8 mouse cellular contexts compared by ENCODE assay signal in genomic region chr7:101968751-101969150, GRCm38 (mm10). TPM values are rescaled to one million over a fixed set of nuclear protein-coding genes. Genes with fewer than 3 reads are reported as not detected.
A peak's percentile ranks its signal among the peaks of the same experiment; 100 is the strongest.
DNase-seq lines count a peak whose midpoint lies in the region; ATAC-seq lines count a peak whose summit lies in the region.

No protein-coding gene starts in this region.

- WGBS in lung, embryonic 16.5 days, result 57% methylated on average over 2 of the region's 2 CpGs
- WGBS in limb, embryonic 11.5 days, result 63% methylated on average over 2 of the region's 2 CpGs
- 50% methylated on average over 2 of the region's 2 CpGs for WGBS in stomach, embryonic 14.5 days

- H3K4me3 ChIP-seq in lung, embryonic 16.5 days (ENCODE audit: low read length), result no peak overlapping the region
- H3K4me3 ChIP-seq in limb, embryonic 11.5 days (ENCODE audit: low read depth, low read length), result no peak overlapping the region
- H3K4me3 ChIP-seq in stomach, embryonic 14.5 days (ENCODE audit: low read depth, low read length), result no peak overlapping the region

- peak overlapping the region; percentile 61; the same call in 1 of the 2 replicates for H3K4me2 ChIP-seq in lung, embryonic 16.5 days (ENCODE audit: low read depth, low read length)
- no peak overlapping the region for H3K4me2 ChIP-seq in limb, embryonic 11.5 days (ENCODE audit: low read depth, severe bottlenecking)
- H3K4me2 ChIP-seq in stomach, embryonic 14.5 days (replicated peaks; ENCODE audit: low read depth, low read length), result peak overlapping the region; percentile 57

- peaks cover 33% of the 10 kb centered on the region for H3K4me1 ChIP-seq in lung, embryonic 16.5 days (replicated peaks; ENCODE audit: control insufficient read depth, insufficient read depth, low read length)
- peaks cover 19% of the 10 kb centered on the region for H3K4me1 ChIP-seq in limb, embryonic 11.5 days (ENCODE audit: control insufficient read depth, insufficient read depth, low read length)
- peaks cover 18% of the 10 kb centered on the region for H3K4me1 ChIP-seq in stomach, embryonic 14.5 days (ENCODE audit: control insufficient read depth, insufficient read depth, low read length)

- peak; percentile 34 to 39 for DNase-seq in cerebellum, adult 18-20 months
- DNase-seq in cerebellum, adult 11 months, result no peak
- no peak for DNase-seq in lung, adult 18-20 months
- no peak for DNase-seq in limb, embryonic 11.5 days (ENCODE audit: low spot score)
- no peak for DNase-seq in layer of hippocampus, adult 18-20 months (ENCODE audit: low spot score in 2 of 2)
- DNase-seq in ovary, postnatal 10 days (ENCODE audit: low spot score), result no peak

- H3K36me3 ChIP-seq in lung, embryonic 16.5 days (ENCODE audit: control insufficient read depth, insufficient read depth, low read length), result no peaks in the 10 kb centered on the region
- H3K36me3 ChIP-seq in limb, embryonic 11.5 days (ENCODE audit: control insufficient read depth, insufficient read depth, low read length), result no peaks in the 10 kb centered on the region
- no peaks in the 10 kb centered on the region for H3K36me3 ChIP-seq in stomach, embryonic 14.5 days (ENCODE audit: control insufficient read depth, insufficient read depth, low read length)

- ATAC-seq in lung, embryonic 16.5 days (ENCODE audit: low read depth), result no peak
- no peak for ATAC-seq in limb, embryonic 11.5 days (ENCODE audit: insufficient number of reproducible peaks, low FRiP score, low TSS enrichment, low read depth)
- ATAC-seq in stomach, embryonic 14.5 days (ENCODE audit: insufficient number of reproducible peaks, insufficient read depth, low FRiP score, low read depth), result no peak

- H3K27ac ChIP-seq in lung, embryonic 16.5 days (ENCODE audit: low read length), result peak overlapping the region; percentile 23; the same call in 1 of the 2 replicates
- peak overlapping the region; percentile 100; the same call in 1 of the 2 replicates for H3K27ac ChIP-seq in limb, embryonic 11.5 days (replicated peaks; ENCODE audit: low read depth, low read length)
- H3K27ac ChIP-seq in stomach, embryonic 14.5 days (ENCODE audit: low read length), result peak overlapping the region; percentile 100; the same call in 1 of the 2 replicates

- H3K9me3 ChIP-seq in lung, embryonic 16.5 days (ENCODE audit: control insufficient read depth, low read length), result no peaks in the 10 kb centered on the region
- H3K9me3 ChIP-seq in limb, embryonic 11.5 days (ENCODE audit: control insufficient read depth, low read length), result no peaks in the 10 kb centered on the region
- no peaks in the 10 kb centered on the region for H3K9me3 ChIP-seq in stomach, embryonic 14.5 days (ENCODE audit: control insufficient read depth, low read depth, low read length)

- H3K27me3 ChIP-seq in lung, embryonic 16.5 days (ENCODE audit: control insufficient read depth, insufficient read depth, low read depth, low read length), result no peaks in the 10 kb centered on the region
- no peaks in the 10 kb centered on the region for H3K27me3 ChIP-seq in limb, embryonic 11.5 days (ENCODE audit: control insufficient read depth, insufficient read depth, low read length)
- no peaks in the 10 kb centered on the region for H3K27me3 ChIP-seq in stomach, embryonic 14.5 days (ENCODE audit: control insufficient read depth, insufficient read depth, low read length)

- peak overlapping the region; percentile 45 for H3K9ac ChIP-seq in lung, embryonic 16.5 days (ENCODE audit: low read length)
- H3K9ac ChIP-seq in limb, embryonic 11.5 days (ENCODE audit: low read length), result peak overlapping the region; percentile 30; the same call in 1 of the 2 replicates
- H3K9ac ChIP-seq in stomach, embryonic 14.5 days (replicated peaks; ENCODE audit: low read depth, low read length), result no peak overlapping the region

RNA-seq across cellular contexts. Expression of gene Numa1, which starts 34.8 kb away (rescaled TPM):
- 66.7 and 73.7 TPM in 2 replicates for polyA plus RNA-seq in lung, embryonic 16.5 days (2015; fragmentation: Nextera tagmentation; extraction: Ambion mirVana)
- 130 and 140 TPM in 2 replicates for polyA plus RNA-seq in limb, embryonic 11.5 days (2014; fragmentation: Nextera tagmentation; extraction: Ambion mirVana)
- 99.7 and 102 TPM in 2 replicates for polyA plus RNA-seq in stomach, embryonic 14.5 days (2014; fragmentation: Nextera tagmentation; extraction: Ambion mirVana)
- 100 to 1,000 TPM; 108 to 119 TPM for total RNA-seq in layer of hippocampus, adult 18-20 months (2021)

RNA-seq across cellular contexts. Expression of gene Lrrc51, which starts 35.1 kb away (rescaled TPM):
- 18.1 and 28.3 TPM in 2 replicates for polyA plus RNA-seq in lung, embryonic 16.5 days (2015; fragmentation: Nextera tagmentation; extraction: Ambion mirVana)
- 13.2 TPM in 2 replicates for polyA plus RNA-seq in limb, embryonic 11.5 days (2014; fragmentation: Nextera tagmentation; extraction: Ambion mirVana)
- 8.7 and 11.6 TPM in 2 replicates for polyA plus RNA-seq in stomach, embryonic 14.5 days (2014; fragmentation: Nextera tagmentation; extraction: Ambion mirVana)
- 1 to 10 TPM; 4.9 to 7.9 TPM for total RNA-seq in layer of hippocampus, adult 18-20 months (2021)

RNA-seq across cellular contexts. Expression of gene Il18bp, which starts 49.7 kb away (rescaled TPM):
- 2.1 and 3.0 TPM in 2 replicates for polyA plus RNA-seq in lung, embryonic 16.5 days (2015; fragmentation: Nextera tagmentation; extraction: Ambion mirVana)
- 3.1 and 3.9 TPM in 2 replicates for polyA plus RNA-seq in limb, embryonic 11.5 days (2014; fragmentation: Nextera tagmentation; extraction: Ambion mirVana)
- polyA plus RNA-seq in stomach, embryonic 14.5 days (2014; fragmentation: Nextera tagmentation; extraction: Ambion mirVana), result 3.1 and 3.6 TPM in 2 replicates
- 1 to 10 TPM; 5.6 to 6.1 TPM for total RNA-seq in layer of hippocampus, adult 18-20 months (2021)

Comparison
In these comparisons a context has a peak if more than half of its experiments do, and no peak if none do; other contexts are left out.
1. DNase-seq: peak in cerebellum, adult 18-20 months (2 of 2); none in cerebellum, adult 11 months (single experiment), lung, adult 18-20 months (0 of 2), limb, embryonic 11.5 days (single experiment), layer of hippocampus, adult 18-20 months (0 of 2) and ovary, postnatal 10 days (single experiment).
2. H3K27ac ChIP-seq: peak in every context shown above with its lines; median percentile 100 in limb, embryonic 11.5 days; 100 in stomach, embryonic 14.5 days; 23 in lung, embryonic 16.5 days.